Mouse (Mus musculus): Measurements from ENCODE around the gene Mfsd9. TPM values are rescaled to one million over a fixed set of nuclear protein-coding genes. Genes with fewer than 3 reads are reported as not detected.

Mfsd9 gene
- polyA plus RNA-seq, 1 experiment from 2014 or later: 1.6 TPM

DNA sequence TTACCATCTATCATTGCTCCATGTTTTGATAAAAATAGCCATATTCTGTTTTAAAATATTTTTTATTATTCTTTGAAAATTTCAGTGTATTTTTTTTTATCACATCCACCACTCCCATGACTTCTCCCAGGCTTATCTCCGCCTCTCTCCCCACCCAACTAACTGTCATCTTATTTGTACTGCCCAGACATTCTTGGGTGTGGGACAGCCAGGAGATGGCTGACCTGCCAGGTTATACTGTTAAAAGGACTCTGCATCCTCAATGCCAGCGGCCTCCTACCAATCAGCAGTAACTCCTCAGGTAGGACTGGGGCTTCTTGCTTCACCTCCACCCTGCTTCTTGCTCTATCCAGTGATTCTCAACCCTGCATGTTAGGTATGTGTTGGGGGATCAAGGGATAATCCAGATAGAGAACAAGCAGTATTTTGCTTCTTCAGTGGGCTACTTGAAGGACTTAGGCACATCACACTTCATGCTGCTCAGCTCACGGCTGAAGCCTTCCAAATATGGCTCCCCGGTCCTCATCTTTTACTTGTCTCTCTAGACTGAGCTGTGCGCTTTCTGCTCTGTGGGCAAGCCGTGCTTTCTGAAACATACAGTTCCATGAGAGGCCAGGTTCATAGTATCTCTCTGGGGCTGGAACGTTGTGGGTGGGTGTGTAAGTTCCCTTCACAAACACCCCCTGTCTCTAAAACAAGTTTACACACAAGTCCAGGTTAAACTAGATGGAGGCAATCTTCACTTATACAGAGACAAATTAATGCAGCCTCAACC, 19.1 kb downstream of the Mfsd9 start:
- H3K9ac ChIP-seq (ENCODE audit: low read length): no peak overlapping the region
- no peak overlapping the region for H3K4me3 ChIP-seq (ENCODE audit: low read length)
- H3K4me1 ChIP-seq (ENCODE audit: control insufficient read depth, insufficient read depth, low read length): no peaks in the 10 kb centered on the region
- H3K9me3 ChIP-seq (replicated peaks; ENCODE audit: control insufficient read depth, low read length): no peaks in the 10 kb centered on the region
- no peaks in the 10 kb centered on the region for H3K27me3 ChIP-seq (ENCODE audit: control insufficient read depth, insufficient read depth, low read length)
- H3K36me3 ChIP-seq (ENCODE audit: control insufficient read depth, insufficient read depth): peaks cover 6% of the 10 kb centered on the region; the same call in 1 of the 2 replicates
- H3K27ac ChIP-seq (ENCODE audit: low read length): no peak overlapping the region
- WGBS: 83% methylated on average over 7 of the region's 7 CpGs
- no peak overlapping the region for H3K4me2 ChIP-seq (ENCODE audit: low read depth, low read length)
- no peak for ATAC-seq (replicated peaks; ENCODE audit: extremely low read depth, insufficient read depth, low FRiP score)

DNA sequence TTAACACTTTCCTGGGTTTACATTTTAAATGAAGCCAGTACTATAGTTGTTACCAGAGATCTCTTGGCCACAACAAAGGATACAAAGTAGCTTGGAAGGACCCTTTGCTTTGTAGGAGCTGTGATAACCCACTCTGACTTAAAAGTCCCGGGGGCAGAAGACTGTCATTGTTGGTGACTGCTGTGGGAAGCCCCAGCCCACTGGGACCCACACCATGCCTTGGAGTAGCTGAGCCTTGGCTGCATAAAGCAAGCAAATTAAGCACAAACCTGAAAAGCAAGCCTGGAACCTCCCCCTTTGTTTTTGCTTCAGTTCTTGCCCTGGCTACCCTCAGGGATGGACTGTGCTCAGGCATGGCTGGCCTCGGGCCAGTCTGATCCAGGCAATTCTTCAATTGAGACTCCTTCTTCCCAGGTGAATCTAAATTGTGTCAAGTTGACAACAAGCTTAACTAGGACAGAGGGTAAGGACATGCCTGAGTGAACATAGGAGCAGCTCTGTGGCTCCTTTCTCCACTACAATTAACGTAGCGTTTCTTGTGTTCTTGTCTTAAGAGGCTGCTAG, 21.1 kb downstream of the Mfsd9 start:
- Histone ChIP-seq H3K9me3 (replicated peaks; ENCODE audit: control insufficient read depth, low read length) (no peaks in the 10 kb centered on the region), H3K4me1 (ENCODE audit: control insufficient read depth, insufficient read depth, low read length) (no peaks in the 10 kb centered on the region), H3K9ac (ENCODE audit: low read length) (no peak overlapping the region), H3K27me3 (ENCODE audit: control insufficient read depth, insufficient read depth, low read length) (no peaks in the 10 kb centered on the region), H3K27ac (ENCODE audit: low read length) (no peak overlapping the region), H3K4me3 (ENCODE audit: low read length) (no peak overlapping the region), H3K36me3 (ENCODE audit: control insufficient read depth, insufficient read depth) (peaks cover 6% of the 10 kb centered on the region; the same call in 1 of the 2 replicates), H3K4me2 (ENCODE audit: low read depth, low read length) (no peak overlapping the region)
- no peak for ATAC-seq (replicated peaks; ENCODE audit: extremely low read depth, insufficient read depth, low FRiP score)
- 73% methylated on average over 4 of the region's 4 CpGs for WGBS

DNA sequence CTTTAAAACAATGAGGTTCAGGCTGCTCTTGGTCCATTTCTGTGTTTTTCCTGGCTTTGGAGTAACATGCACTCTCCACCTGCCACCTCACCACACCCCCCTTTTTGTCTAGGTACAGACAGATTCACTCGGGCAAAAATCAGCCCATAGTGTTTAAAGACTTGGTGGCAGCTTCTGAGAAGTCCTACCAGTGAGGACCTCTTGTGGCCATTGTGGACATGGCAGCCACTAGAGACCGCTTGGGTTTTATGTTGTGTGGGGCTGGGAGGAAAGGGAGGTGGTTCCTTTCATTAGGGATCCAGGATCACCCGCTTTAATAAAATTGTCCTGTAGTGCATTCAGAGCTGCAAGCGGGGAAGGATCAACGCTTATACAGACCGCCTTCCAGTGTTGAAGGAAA, 21.9 kb downstream of the Mfsd9 start:
- Histone ChIP-seq H3K9ac (ENCODE audit: low read length) (no peak overlapping the region), H3K9me3 (replicated peaks; ENCODE audit: control insufficient read depth, low read length) (no peaks in the 10 kb centered on the region), H3K27me3 (ENCODE audit: control insufficient read depth, insufficient read depth, low read length) (no peaks in the 10 kb centered on the region), H3K4me2 (ENCODE audit: low read depth, low read length) (no peak overlapping the region), H3K4me1 (ENCODE audit: control insufficient read depth, insufficient read depth, low read length) (no peaks in the 10 kb centered on the region), H3K36me3 (ENCODE audit: control insufficient read depth, insufficient read depth) (peaks cover under 1% of the 10 kb centered on the region; the same call in 1 of the 2 replicates), H3K27ac (ENCODE audit: low read length) (no peak overlapping the region), H3K4me3 (ENCODE audit: low read length) (no peak overlapping the region)
- 29% methylated on average over 6 of the region's 6 CpGs for WGBS
- no peak for ATAC-seq (replicated peaks; ENCODE audit: extremely low read depth, insufficient read depth, low FRiP score)

DNA sequence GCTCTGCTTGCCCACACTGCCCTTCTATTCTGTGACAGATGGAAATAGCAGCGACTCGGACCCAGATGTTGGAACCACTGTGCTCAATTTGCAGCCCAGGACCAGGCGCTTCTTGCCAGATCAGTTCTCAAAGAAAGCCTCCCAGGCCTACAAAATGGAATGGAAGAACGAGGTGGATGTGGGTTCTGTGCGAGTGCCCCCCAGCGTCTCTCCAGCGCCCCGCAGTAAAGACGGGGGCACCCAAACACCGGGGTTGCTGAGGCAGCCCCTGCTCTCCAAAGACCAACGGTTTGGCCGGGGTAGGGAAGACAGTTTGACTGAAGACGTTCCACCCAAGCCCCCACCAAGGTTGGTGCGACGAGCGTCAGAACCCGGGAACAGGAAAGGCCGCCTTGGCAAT, 22.9 kb downstream of the Mfsd9 start:
- no peak for ATAC-seq (replicated peaks; ENCODE audit: extremely low read depth, insufficient read depth, low FRiP score)
- 80% methylated on average over 18 of the region's 18 CpGs for WGBS
- no peaks in the 10 kb centered on the region for H3K4me1 ChIP-seq (ENCODE audit: control insufficient read depth, insufficient read depth, low read length)
- no peak overlapping the region for H3K4me3 ChIP-seq (ENCODE audit: low read length)
- H3K4me2 ChIP-seq (ENCODE audit: low read depth, low read length): no peak overlapping the region
- H3K27me3 ChIP-seq (ENCODE audit: control insufficient read depth, insufficient read depth, low read length): no peaks in the 10 kb centered on the region
- no peak overlapping the region for H3K9ac ChIP-seq (ENCODE audit: low read length)
- no peak overlapping the region for H3K27ac ChIP-seq (ENCODE audit: low read length)
- H3K9me3 ChIP-seq (replicated peaks; ENCODE audit: control insufficient read depth, low read length): no peaks in the 10 kb centered on the region
- H3K36me3 ChIP-seq (ENCODE audit: control insufficient read depth, insufficient read depth): no peaks in the 10 kb centered on the region

DNA sequence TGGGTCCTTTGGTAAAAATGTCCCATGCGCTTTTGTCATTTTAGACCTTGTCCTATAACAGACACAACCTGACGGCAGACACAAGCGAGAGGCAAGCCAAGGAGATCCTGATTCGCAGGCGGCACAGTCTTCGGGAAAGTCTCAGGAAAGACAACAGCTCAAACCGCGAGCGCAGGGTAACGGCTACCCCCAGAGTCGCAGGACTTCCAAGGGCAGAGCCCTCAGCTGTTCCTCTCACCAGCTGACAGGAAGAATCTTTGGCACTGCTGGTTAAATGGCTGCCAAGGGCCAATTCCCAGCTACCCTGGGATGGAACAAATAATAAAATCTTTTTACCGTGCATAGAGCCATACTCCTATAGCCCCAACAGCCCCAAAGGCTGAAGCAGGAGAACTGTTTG, 25.0 kb downstream of the Mfsd9 start:
- ATAC-seq (replicated peaks; ENCODE audit: extremely low read depth, insufficient read depth, low FRiP score): no peak
- Histone ChIP-seq H3K4me3 (ENCODE audit: low read length) (no peak overlapping the region), H3K9ac (ENCODE audit: low read length) (no peak overlapping the region), H3K4me2 (ENCODE audit: low read depth, low read length) (no peak overlapping the region), H3K9me3 (replicated peaks; ENCODE audit: control insufficient read depth, low read length) (no peaks in the 10 kb centered on the region), H3K27ac (ENCODE audit: low read length) (no peak overlapping the region), H3K27me3 (ENCODE audit: control insufficient read depth, insufficient read depth, low read length) (no peaks in the 10 kb centered on the region), H3K36me3 (ENCODE audit: control insufficient read depth, insufficient read depth) (no peaks in the 10 kb centered on the region), H3K4me1 (ENCODE audit: control insufficient read depth, insufficient read depth, low read length) (no peaks in the 10 kb centered on the region)
- 85% methylated on average over 12 of the region's 12 CpGs for WGBS

DNA sequence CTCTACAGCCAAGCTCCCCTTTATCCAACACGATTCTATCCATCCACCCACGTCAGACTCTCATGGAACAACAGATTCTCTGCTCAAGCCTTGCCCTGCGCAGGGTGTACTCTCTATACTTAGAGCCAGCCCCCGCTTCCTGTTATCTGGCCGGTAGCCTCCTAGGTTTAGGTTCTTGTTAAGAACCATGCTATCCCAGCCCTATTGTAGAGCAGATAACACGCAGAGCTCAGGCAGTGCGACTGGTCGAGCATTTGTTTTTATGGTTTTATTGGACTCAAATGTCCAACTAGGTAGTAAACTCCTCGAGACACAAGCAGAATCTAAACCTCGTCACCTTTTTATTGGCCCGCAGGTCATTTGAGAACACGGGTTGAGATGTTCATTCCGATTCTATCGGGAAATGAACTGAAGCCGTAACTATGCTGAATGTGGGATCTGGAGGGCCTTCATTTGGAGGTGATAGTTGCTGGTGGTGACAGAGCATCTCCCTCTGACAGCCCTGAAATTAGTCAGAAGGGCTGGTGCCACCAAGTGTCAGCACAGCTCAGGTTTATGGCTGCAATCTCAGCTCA, 25.7 kb downstream of the Mfsd9 start:
- H3K9me3 ChIP-seq (replicated peaks; ENCODE audit: control insufficient read depth, low read length): no peaks in the 10 kb centered on the region
- no peaks in the 10 kb centered on the region for H3K36me3 ChIP-seq (ENCODE audit: control insufficient read depth, insufficient read depth)
- H3K4me1 ChIP-seq (ENCODE audit: control insufficient read depth, insufficient read depth, low read length): no peaks in the 10 kb centered on the region
- no peaks in the 10 kb centered on the region for H3K27me3 ChIP-seq (ENCODE audit: control insufficient read depth, insufficient read depth, low read length)
- 71% methylated on average over 15 of the region's 15 CpGs for WGBS
- H3K4me3 ChIP-seq (ENCODE audit: low read length): no peak overlapping the region
- H3K27ac ChIP-seq (ENCODE audit: low read length): no peak overlapping the region
- H3K4me2 ChIP-seq (ENCODE audit: low read depth, low read length): no peak overlapping the region
- H3K9ac ChIP-seq (ENCODE audit: low read length): no peak overlapping the region
- ATAC-seq (replicated peaks; ENCODE audit: extremely low read depth, insufficient read depth, low FRiP score): no peak

DNA sequence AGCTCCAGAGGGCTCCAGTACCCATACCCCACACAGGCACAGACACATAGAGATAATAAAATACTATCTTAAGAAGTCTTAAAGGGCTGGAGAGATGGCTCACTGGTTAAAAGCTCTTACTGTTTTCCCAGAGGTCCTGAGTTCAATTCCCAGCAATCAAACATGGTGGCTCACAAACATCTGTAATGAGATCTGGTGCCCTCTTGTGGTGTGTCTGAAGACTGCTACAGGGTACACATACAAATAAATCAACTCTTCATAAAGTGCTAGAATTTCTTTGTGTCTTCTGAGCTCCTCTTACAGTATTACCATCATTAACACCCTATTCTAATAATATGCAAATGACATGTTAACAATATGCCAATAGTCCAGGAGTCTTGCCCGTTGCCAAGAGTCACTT, 26.4 kb downstream of the Mfsd9 start:
- Histone ChIP-seq H3K4me3 (ENCODE audit: low read length) (no peak overlapping the region), H3K27ac (ENCODE audit: low read length) (no peak overlapping the region), H3K9ac (ENCODE audit: low read length) (no peak overlapping the region), H3K36me3 (ENCODE audit: control insufficient read depth, insufficient read depth) (no peaks in the 10 kb centered on the region), H3K4me1 (ENCODE audit: control insufficient read depth, insufficient read depth, low read length) (no peaks in the 10 kb centered on the region), H3K9me3 (replicated peaks; ENCODE audit: control insufficient read depth, low read length) (no peaks in the 10 kb centered on the region), H3K4me2 (ENCODE audit: low read depth, low read length) (no peak overlapping the region), H3K27me3 (ENCODE audit: control insufficient read depth, insufficient read depth, low read length) (no peaks in the 10 kb centered on the region)
- ATAC-seq (replicated peaks; ENCODE audit: extremely low read depth, insufficient read depth, low FRiP score): no peak
- 89% methylated on average over 1 of the region's 1 CpGs for WGBS

DNA sequence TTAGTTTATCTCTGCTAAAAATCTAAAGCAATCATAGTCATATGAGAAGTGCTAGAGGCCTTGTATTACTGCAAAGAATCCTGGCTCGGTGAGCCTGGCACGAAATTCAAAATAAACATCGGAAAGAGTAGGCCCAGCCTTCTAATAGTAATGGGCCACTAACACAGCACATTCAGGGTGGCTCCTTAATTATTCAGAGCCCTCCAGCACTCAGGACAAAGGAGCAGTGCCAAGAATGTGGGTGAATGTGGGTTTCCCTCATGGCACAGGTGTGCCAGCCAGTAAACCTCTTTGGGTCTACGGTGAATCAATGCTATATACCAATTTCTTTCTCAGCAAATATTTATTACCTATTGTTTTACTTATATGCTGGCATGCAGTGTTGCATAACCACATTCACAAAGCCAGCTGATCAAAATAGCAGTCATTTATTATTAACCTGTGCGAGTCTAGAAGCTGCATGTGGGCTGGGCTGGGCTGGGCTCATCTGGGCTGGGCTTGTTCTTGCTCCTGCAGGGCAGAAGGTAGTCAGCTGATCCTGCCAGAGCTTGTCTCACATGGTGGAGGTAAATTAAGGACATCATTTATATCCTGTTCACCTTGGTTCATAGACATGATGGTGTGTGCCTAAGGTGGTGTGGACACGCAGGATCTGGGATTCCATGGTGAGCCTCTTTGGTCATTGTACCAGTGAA, 30.6 kb downstream of the Mfsd9 start:
- H3K27me3 ChIP-seq (ENCODE audit: control insufficient read depth, insufficient read depth, low read length): no peaks in the 10 kb centered on the region
- H3K4me1 ChIP-seq (ENCODE audit: control insufficient read depth, insufficient read depth, low read length): no peaks in the 10 kb centered on the region
- H3K9me3 ChIP-seq (replicated peaks; ENCODE audit: control insufficient read depth, low read length): no peaks in the 10 kb centered on the region
- no peaks in the 10 kb centered on the region for H3K36me3 ChIP-seq (ENCODE audit: control insufficient read depth, insufficient read depth)
- no peak overlapping the region for H3K4me2 ChIP-seq (ENCODE audit: low read depth, low read length)
- H3K9ac ChIP-seq (ENCODE audit: low read length): no peak overlapping the region
- no peak overlapping the region for H3K27ac ChIP-seq (ENCODE audit: low read length)
- 81% methylated on average over 6 of the region's 6 CpGs for WGBS
- no peak for ATAC-seq (replicated peaks; ENCODE audit: extremely low read depth, insufficient read depth, low FRiP score)
- H3K4me3 ChIP-seq (ENCODE audit: low read length): no peak overlapping the region

DNA sequence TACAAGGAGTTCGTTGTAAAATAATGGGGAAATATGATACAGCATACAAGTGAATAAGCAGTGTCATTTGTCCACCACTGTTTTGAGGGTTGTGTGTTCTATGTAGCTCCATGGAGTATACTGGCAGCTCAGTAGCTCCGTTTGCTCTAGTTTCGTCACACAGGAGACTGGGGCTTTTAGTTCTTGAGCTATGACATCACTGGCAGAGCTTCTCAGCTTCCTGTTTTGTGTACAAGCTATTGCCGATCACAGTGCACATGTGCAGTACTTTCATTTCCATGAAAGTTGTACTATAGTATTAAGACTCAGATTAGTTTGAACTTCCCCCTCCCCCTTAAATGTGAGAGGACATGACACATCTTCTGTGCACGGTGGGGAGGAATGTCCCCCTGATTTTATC, 44.4 kb downstream of the Mfsd9 start:
- Histone ChIP-seq H3K9me3 (replicated peaks; ENCODE audit: control insufficient read depth, low read length) (no peaks in the 10 kb centered on the region), H3K27ac (ENCODE audit: low read length) (no peak overlapping the region), H3K9ac (ENCODE audit: low read length) (no peak overlapping the region), H3K4me1 (ENCODE audit: control insufficient read depth, insufficient read depth, low read length) (no peaks in the 10 kb centered on the region), H3K27me3 (ENCODE audit: control insufficient read depth, insufficient read depth, low read length) (no peaks in the 10 kb centered on the region), H3K4me2 (ENCODE audit: low read depth, low read length) (no peak overlapping the region), H3K36me3 (ENCODE audit: control insufficient read depth, insufficient read depth) (no peaks in the 10 kb centered on the region), H3K4me3 (ENCODE audit: low read length) (no peak overlapping the region)
- ATAC-seq (replicated peaks; ENCODE audit: extremely low read depth, insufficient read depth, low FRiP score): no peak
- whole genome bisulfite sequencing: 63% methylated on average over 5 of the region's 5 CpGs
